Mouse (Mus musculus) embryonic facial prominence, embryonic 10.5 days (tissue): ENCODE data around the gene Eef1b2. TPM values are rescaled to one million over a fixed set of nuclear protein-coding genes. Genes with fewer than 3 reads are reported as not detected.
"Not testable (repeated sequence)": the region's sequence is repeated elsewhere in the genome, so short reads cannot be mapped to it uniquely, and the experiment has no call there.

Experiments used
- DNase-seq: peaks from one replicate; pipeline ENCODE4 v3.0.0-alpha.2; 2017; ENCODE audit warnings: low spot score
- H3K27ac ChIP-seq: fragments of 300-500 bp; sonication (generic); replicated peaks from 2 replicates; pipeline ENCODE4 v1.5.1; 2016; ENCODE audit warnings: mild to moderate bottlenecking
- H3K27me3 ChIP-seq: fragments of 300-500 bp; sonication (generic); replicated peaks from 2 replicates; pipeline ENCODE4 v1.6.1; 2016; ENCODE audit warnings: low read depth, mild to moderate bottlenecking; ENCODE audit not compliant: poor library complexity, severe bottlenecking
- H3K36me3 ChIP-seq: fragments of 300-500 bp; sonication (generic); replicated peaks from 2 replicates; pipeline ENCODE4 v1.6.1; 2016; ENCODE audit warnings: mild to moderate bottlenecking, moderate library complexity
- H3K4me1 ChIP-seq: fragments of 300-500 bp; sonication (generic); 2 replicates; pipeline ENCODE4 v1.6.1; 2016
- H3K4me3 ChIP-seq: fragments of 300-500 bp; sonication (generic); 2 replicates; pipeline ENCODE4 v1.5.1; 2016; ENCODE audit warnings: mild to moderate bottlenecking, moderate library complexity
- H3K9me3 ChIP-seq: fragments of 300-500 bp; sonication (generic); 2 replicates; pipeline ENCODE4 v1.6.1; 2016; ENCODE audit warnings: mild to moderate bottlenecking
- WGBS: fragments of 180-500 bp; shearing (Covaris S2); methylation state at CpG from one replicate; pipeline ENCODE4 v1.1.7; 2016; 5-methylcytosine and 5-hydroxymethylcytosine counted together
- polyA plus RNA-seq: library from polyadenylated mRNA; unstranded; fragments of >200 nt; fragmentation: Nextera tagmentation; extraction: Ambion mirVana; gene quantifications from 2 replicates; pipeline ENCODE4 v1.2.1, GENCODE M21; 2016

Eef1b2 gene
- 653 and 654 TPM in 2 replicates for polyA plus RNA-seq

GRCm38 (mm10) chr1:63176604-63177421 is at the start of gene Eef1b2, which contains the start of gene Ndufs1:
TSS of gene Eef1b2 (plus strand) at chr1:63176825.
TSS of gene Ndufs1 (minus strand) at chr1:63176833.
- no peaks in the 10 kb centered on the region for H3K9me3 ChIP-seq
- peak within 1 kb of the TSS; percentile 97 for H3K4me3 ChIP-seq
- peak; percentile 96 for DNase-seq
- H3K4me1 ChIP-seq = peaks cover 24% of the 10 kb centered on the region
- peak within 1 kb of the TSS; percentile 96 for H3K27ac ChIP-seq
- no peaks in the 10 kb centered on the region for H3K27me3 ChIP-seq
- under 1% methylated on average over 72 of the region's 72 CpGs for WGBS
- H3K36me3 ChIP-seq = peaks cover 54% of the 10 kb centered on the region

- Histone ChIP-seq H3K36me3 (peaks cover 23% of the 10 kb centered on the region), H3K4me3 (peak overlapping the region; percentile 51), H3K9me3 (peaks cover 3% of the 10 kb centered on the region; the same call in 1 of the 2 replicates), H3K27ac (no peak overlapping the region), H3K4me1 (peaks cover 12% of the 10 kb centered on the region), H3K27me3 (no peaks in the 10 kb centered on the region)
- 59% methylated on average over 3 of the region's 3 CpGs for WGBS
- DNase-seq = no peak
Measured at GRCm38 (mm10) chr1:63129273-63129672, 47.4 kb upstream of the Eef1b2 start.

GRCm38 (mm10) chr1:63129857-63130690 is 46.6 kb upstream of the Eef1b2 start:
- DNase-seq = peak; percentile 38
- peaks cover 12% of the 10 kb centered on the region for H3K4me1 ChIP-seq
- H3K27ac ChIP-seq = peak overlapping the region; percentile 82
- H3K27me3 ChIP-seq = no peaks in the 10 kb centered on the region
- H3K9me3 ChIP-seq = peaks cover 3% of the 10 kb centered on the region; the same call in 1 of the 2 replicates
- peaks cover 16% of the 10 kb centered on the region for H3K36me3 ChIP-seq
- H3K4me3 ChIP-seq = peak overlapping the region; percentile 51
- 20% methylated on average over 18 of the region's 18 CpGs for WGBS

- Histone ChIP-seq H3K36me3 (peaks cover 13% of the 10 kb centered on the region), H3K27ac (no peak overlapping the region), H3K27me3 (no peaks in the 10 kb centered on the region), H3K4me1 (peaks cover 12% of the 10 kb centered on the region), H3K9me3 (peaks cover 3% of the 10 kb centered on the region; the same call in 1 of the 2 replicates), H3K4me3 (no peak overlapping the region)
- DNase-seq = no peak
- WGBS = 87% methylated on average over 2 of the region's 2 CpGs
Measured at GRCm38 (mm10) chr1:63130883-63131282, 45.7 kb upstream of the Eef1b2 start.

GRCm38 (mm10) chr1:63131766-63132165 is 44.9 kb upstream of the Eef1b2 start:
- WGBS = 91% methylated on average over 11 of the region's 11 CpGs
- no peak overlapping the region for H3K4me3 ChIP-seq
- no peak for DNase-seq

GRCm38 (mm10) chr1:63134530-63134929 is 42.1 kb upstream of the Eef1b2 start:
- Histone ChIP-seq H3K4me1 (peaks cover 8% of the 10 kb centered on the region), H3K4me3 (no peak overlapping the region), H3K27me3 (no peaks in the 10 kb centered on the region), H3K27ac (no peak overlapping the region), H3K36me3 (peaks cover 15% of the 10 kb centered on the region), H3K9me3 (no peaks in the 10 kb centered on the region)
- no peak for DNase-seq
- WGBS = 78% methylated on average over 3 of the region's 3 CpGs

More at GRCm38 (mm10) chr1:63131766-63132165, 44.9 kb upstream of the Eef1b2 start:
- peaks cover 12% of the 10 kb centered on the region for H3K4me1 ChIP-seq
- peaks cover 9% of the 10 kb centered on the region for H3K36me3 ChIP-seq
- H3K27ac ChIP-seq = no peak overlapping the region
- peaks cover 3% of the 10 kb centered on the region; the same call in 1 of the 2 replicates for H3K9me3 ChIP-seq
- H3K27me3 ChIP-seq = no peaks in the 10 kb centered on the region

GRCm38 (mm10) chr1:63137971-63138370 is 38.7 kb upstream of the Eef1b2 start:
- H3K27me3 ChIP-seq = no peaks in the 10 kb centered on the region
- H3K36me3 ChIP-seq = peaks cover 44% of the 10 kb centered on the region
- 84% methylated on average over 2 of the region's 2 CpGs for WGBS
- no peak for DNase-seq
- H3K27ac ChIP-seq = no peak overlapping the region
- no peak overlapping the region for H3K4me3 ChIP-seq
- H3K4me1 ChIP-seq = no peaks in the 10 kb centered on the region
- no peaks in the 10 kb centered on the region for H3K9me3 ChIP-seq

GRCm38 (mm10) chr1:63138586-63138985 is 38.0 kb upstream of the Eef1b2 start:
- peaks cover 51% of the 10 kb centered on the region for H3K36me3 ChIP-seq

GRCm38 (mm10) chr1:63140231-63140630 is 36.4 kb upstream of the Eef1b2 start:
- DNase-seq = no peak

More at GRCm38 (mm10) chr1:63138586-63138985, 38.0 kb upstream of the Eef1b2 start:
- not testable (repeated sequence) for DNase-seq, H3K4me3 ChIP-seq, H3K27ac ChIP-seq, H3K9me3 ChIP-seq, H3K27me3 ChIP-seq, H3K4me1 ChIP-seq
- WGBS = 88% methylated on average over 1 of the region's 1 CpGs

GRCm38 (mm10) chr1:63168638-63169037 is 8.0 kb upstream of the Eef1b2 start:
- no peak for DNase-seq
- Histone ChIP-seq H3K4me1 (no peaks in the 10 kb centered on the region), H3K27ac (no peak overlapping the region), H3K9me3 (no peaks in the 10 kb centered on the region), H3K4me3 (no peak overlapping the region), H3K36me3 (peaks cover 91% of the 10 kb centered on the region), H3K27me3 (no peaks in the 10 kb centered on the region)
- 79% methylated on average over 2 of the region's 2 CpGs for WGBS

More at GRCm38 (mm10) chr1:63140231-63140630, 36.4 kb upstream of the Eef1b2 start:
- Histone ChIP-seq H3K4me1 (no peaks in the 10 kb centered on the region), H3K36me3 (peaks cover 67% of the 10 kb centered on the region), H3K27ac (no peak overlapping the region), H3K4me3 (no peak overlapping the region), H3K9me3 (no peaks in the 10 kb centered on the region), H3K27me3 (no peaks in the 10 kb centered on the region)
- 96% methylated on average over 13 of the region's 13 CpGs for WGBS

- Histone ChIP-seq H3K27me3 (no peaks in the 10 kb centered on the region), H3K27ac (peak overlapping the region; percentile 96), H3K9me3 (no peaks in the 10 kb centered on the region), H3K36me3 (peaks cover 54% of the 10 kb centered on the region), H3K4me1 (peaks cover 24% of the 10 kb centered on the region), H3K4me3 (peak overlapping the region; percentile 97)
- DNase-seq = no peak
- 12% methylated on average over 11 of the region's 11 CpGs for WGBS
Measured at GRCm38 (mm10) chr1:63175853-63176252, 772 bp upstream of the Eef1b2 start.

GRCm38 (mm10) chr1:63176259-63176603 is 394 bp upstream of the Eef1b2 start:
- DNase-seq = no peak
- under 1% methylated on average over 14 of the region's 14 CpGs for WGBS
- Histone ChIP-seq H3K4me3 (peak overlapping the region; percentile 97), H3K27ac (peak overlapping the region; percentile 96), H3K36me3 (peaks cover 54% of the 10 kb centered on the region), H3K27me3 (no peaks in the 10 kb centered on the region), H3K4me1 (peaks cover 24% of the 10 kb centered on the region), H3K9me3 (no peaks in the 10 kb centered on the region)
